Mouse (Mus musculus) cortical plate, adult 2 months (tissue): ENCODE results near the gene Rbm14. TPM values are rescaled to one million over a fixed set of nuclear protein-coding genes. Genes with fewer than 3 reads are reported as not detected.

Experiments used
- H3K27ac ChIP-seq: fragments of 200-500 bp; 2 replicates; pipeline ENCODE4 v1.5.1; 2012; ENCODE audit warnings: low read length, control low read depth, inconsistent platforms; ENCODE audit not compliant: insufficient read depth
- H3K4me1 ChIP-seq: fragments of 200-500 bp; 2 replicates; pipeline ENCODE4 v1.6.1; 2011; ENCODE audit warnings: low read length; ENCODE audit not compliant: control insufficient read depth, insufficient read depth
- H3K4me3 ChIP-seq: fragments of 200-500 bp; 2 replicates; pipeline ENCODE4 v1.5.1; 2011; ENCODE audit warnings: mild to moderate bottlenecking, low read length, control low read depth; ENCODE audit not compliant: insufficient read depth
- CTCF ChIP-seq: fragments of 200-500 bp; IDR thresholded peaks from 2 replicates; pipeline ENCODE4 v1.5.1; 2011; ENCODE audit warnings: mild to moderate bottlenecking, control low read depth, low read length; ENCODE audit not compliant: insufficient read depth; ENCODE audit errors: extremely low read depth
- POLR2A ChIP-seq: fragments of 200-500 bp; IDR thresholded peaks from 2 replicates; pipeline ENCODE4 v1.6.1; 2011; ENCODE audit warnings: mild to moderate bottlenecking, low read length, control low read depth; ENCODE audit not compliant: insufficient read depth; ENCODE audit errors: extremely low read depth
- polyA plus RNA-seq: library from polyadenylated mRNA; depleted of rRNA; stranded (reverse); fragments of >200 nt; gene quantifications from 2 replicates; pipeline ENCODE4 v1.2.3, GENCODE M21; 2012; rRNA removed

Gene Rbm14
- 22.8 and 25.1 TPM in 2 replicates for polyA plus RNA-seq

- Histone ChIP-seq H3K4me1 (peaks cover 6% of the 10 kb centered on the region), H3K27ac (peak within 1 kb of the TSS; percentile 91), H3K4me3 (peak within 1 kb of the TSS; percentile 76)
- TF ChIP-seq POLR2A (peak; percentile 97), CTCF (no peak)
These were observed at the start of gene Rbm14, which contains the start of gene Gm21992 for GRCm38 (mm10) chr19:4811063-4811908. Rbm14 (minus strand) TSS chr19:4811634. Gm21992 (minus strand) TSS chr19:4811612.

- peaks cover 6% of the 10 kb centered on the region; the same call in 1 of the 2 replicates for H3K4me1 ChIP-seq
- no peak overlapping the region for H3K27ac ChIP-seq
- TF ChIP-seq CTCF (no peak), POLR2A (no peak)
- no peak overlapping the region for H3K4me3 ChIP-seq
These were observed 47.6 kb upstream of the Rbm14 start for GRCm38 (mm10) chr19:4859081-4859480.

- peak overlapping the region; percentile 78; the same call in 1 of the 2 replicates for H3K4me3 ChIP-seq
- peaks cover 6% of the 10 kb centered on the region; the same call in 1 of the 2 replicates for H3K4me1 ChIP-seq
- H3K27ac ChIP-seq: no peak overlapping the region
- TF ChIP-seq POLR2A (no peak), CTCF (no peak)
These were observed 44.5 kb upstream of the Rbm14 start for GRCm38 (mm10) chr19:4855951-4856350.

GRCm38 (mm10) chr19:4855470-4855820, 44.0 kb upstream of the Rbm14 start:
- peak overlapping the region; percentile 62; the same call in 1 of the 2 replicates for H3K27ac ChIP-seq
- TF ChIP-seq POLR2A (no peak), CTCF (no peak)
- peaks cover 6% of the 10 kb centered on the region; the same call in 1 of the 2 replicates for H3K4me1 ChIP-seq
- H3K4me3 ChIP-seq: peak overlapping the region; percentile 78

GRCm38 (mm10) chr19:4854552-4855469, 43.4 kb upstream of the Rbm14 start, which contains the start of gene Ctsf:
Ctsf (plus strand) TSS chr19:4855130.
- Histone ChIP-seq H3K4me3 (peak within 1 kb of the TSS; percentile 78), H3K4me1 (peaks cover 6% of the 10 kb centered on the region; the same call in 1 of the 2 replicates), H3K27ac (peak within 1 kb of the TSS; percentile 62; the same call in 1 of the 2 replicates)
- TF ChIP-seq CTCF (no peak), POLR2A (peak; percentile 79)

- Histone ChIP-seq H3K4me1 (peaks cover 2% of the 10 kb centered on the region; the same call in 1 of the 2 replicates), H3K27ac (no peak overlapping the region), H3K4me3 (no peak overlapping the region)
- TF ChIP-seq POLR2A: no peak
These were observed 38.8 kb upstream of the Rbm14 start for GRCm38 (mm10) chr19:4850281-4850680.

- H3K4me3 ChIP-seq: no peak overlapping the region
- peaks cover 2% of the 10 kb centered on the region; the same call in 1 of the 2 replicates for H3K4me1 ChIP-seq
- TF ChIP-seq POLR2A (no peak), CTCF (no peak)
- no peak overlapping the region for H3K27ac ChIP-seq
These were observed 38.4 kb upstream of the Rbm14 start for GRCm38 (mm10) chr19:4849800-4850199.

- H3K4me3 ChIP-seq: no peak overlapping the region
- no peaks in the 10 kb centered on the region for H3K4me1 ChIP-seq
- no peak for TF ChIP-seq POLR2A
- TF ChIP-seq CTCF: peak; percentile 72
- no peak overlapping the region for H3K27ac ChIP-seq
These were observed 36.1 kb upstream of the Rbm14 start for GRCm38 (mm10) chr19:4847490-4847889.

- no peak for TF ChIP-seq POLR2A
- H3K27ac ChIP-seq: no peak overlapping the region
- H3K4me1 ChIP-seq: no peaks in the 10 kb centered on the region
- H3K4me3 ChIP-seq: no peak overlapping the region
These were observed 34.4 kb upstream of the Rbm14 start for GRCm38 (mm10) chr19:4845846-4846245.
